Mouse (Mus musculus): ENCODE measurements around the gene Itih2. TPM values are rescaled to one million over a fixed set of nuclear protein-coding genes. Genes with fewer than 3 reads are reported as not detected.
A peak's percentile ranks its signal among the peaks of the same experiment; 100 is the strongest.

Gene Itih2
- polyA plus RNA-seq, 1 experiment, result 0.19 TPM

DNA sequence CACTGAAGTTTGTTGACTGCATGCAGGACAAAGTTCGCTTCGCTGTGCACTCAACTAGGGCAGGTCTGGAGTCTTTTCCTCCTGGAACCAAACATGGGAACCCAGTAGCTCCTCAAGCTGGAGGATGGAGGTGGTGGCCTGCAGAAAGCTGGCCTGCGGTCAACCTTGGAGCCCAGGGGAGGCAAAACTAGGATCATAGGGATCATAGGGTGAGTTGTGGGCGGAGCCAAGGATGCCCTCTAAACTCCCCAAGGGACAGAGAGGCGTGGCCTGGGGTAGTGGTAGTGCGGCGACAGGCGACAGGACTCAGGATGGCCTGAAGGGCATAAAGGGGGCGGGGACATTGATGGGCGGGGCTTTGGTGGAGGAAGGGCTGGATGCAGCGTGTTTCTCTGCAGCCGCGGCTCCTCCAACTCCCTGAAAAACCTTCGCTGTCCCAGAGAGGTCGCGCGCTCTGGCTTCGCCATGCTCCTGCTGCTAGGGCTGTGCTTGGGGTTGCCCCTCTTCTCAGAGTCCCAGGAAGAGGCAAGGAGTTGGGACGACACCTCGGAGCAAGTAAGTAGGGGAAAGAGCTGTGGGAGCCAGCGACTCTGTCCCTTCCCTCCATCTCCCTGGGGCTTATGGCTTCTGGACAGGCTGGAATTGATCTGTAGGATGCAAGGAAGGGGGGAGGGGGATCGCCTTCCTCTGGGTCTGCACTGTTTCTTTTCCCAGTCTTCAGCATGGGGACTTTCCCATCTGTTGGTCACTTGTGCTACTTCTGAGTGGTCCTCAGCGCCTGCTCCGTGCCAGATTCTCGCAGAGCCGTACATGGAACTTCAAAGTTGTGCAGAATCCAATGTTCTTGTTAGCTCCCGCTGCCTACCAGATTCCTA lies 22.2 kb upstream of the Itih2 start, which contains the start of gene Itih5:
Itih5 (plus strand) TSS at position 371 of the 875 bp plus-strand sequence.
- H3K4me3 ChIP-seq (ENCODE audit: extremely low read depth, insufficient read depth, insufficient read length), result peak within 1 kb of the TSS; percentile 65
- no peak for TF ChIP-seq POLR2A (IDR thresholded peaks at IDR 0.05; ENCODE audit: low read depth, low read length)
- TF ChIP-seq CTCF (IDR thresholded peaks at IDR 0.05; ENCODE audit: extremely low read depth, insufficient read depth, insufficient read length, insufficient replicate concordance), result no peak
- DNase-seq (ENCODE audit: low read depth in 1 of 2, low spot score in 2 of 2), result peak; percentile 42 to 59
- WGBS, result 2% methylated on average over 27 of the region's 27 CpGs
- no peaks in the 10 kb centered on the region for H3K27me3 ChIP-seq (ENCODE audit: control insufficient read depth, insufficient read depth, low read length)
- peaks cover 10% of the 10 kb centered on the region; the same call in 1 of the 2 replicates for H3K4me1 ChIP-seq (ENCODE audit: control insufficient read depth, insufficient read depth, insufficient read length)
- H3K36me3 ChIP-seq (ENCODE audit: control insufficient read depth, insufficient read depth, low read length), result no peaks in the 10 kb centered on the region
- peak within 1 kb of the TSS; percentile 28 for H3K27ac ChIP-seq (ENCODE audit: insufficient read depth, low read length)

DNA sequence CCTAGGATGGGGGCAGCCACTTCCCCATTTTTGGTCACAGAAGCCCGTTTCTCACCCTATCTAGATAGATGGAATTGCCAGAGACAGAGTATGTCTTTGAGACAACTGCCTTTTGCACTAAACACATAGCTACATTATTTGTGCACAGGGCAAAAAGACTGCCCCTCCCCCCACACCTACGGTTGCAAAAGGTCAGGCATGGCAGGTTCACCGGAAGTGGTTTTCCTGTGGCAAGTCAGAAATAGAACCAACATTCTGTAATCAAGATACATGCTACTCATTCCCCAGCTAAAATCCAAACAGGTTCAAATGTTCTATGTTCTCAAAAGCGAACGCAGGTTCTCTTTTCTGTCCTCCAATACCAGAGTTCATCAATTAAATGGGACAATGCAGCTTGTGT lies 21.4 kb upstream of the Itih2 start:
- H3K27ac ChIP-seq (ENCODE audit: insufficient read depth, low read length), result peak overlapping the region; percentile 28

DNA sequence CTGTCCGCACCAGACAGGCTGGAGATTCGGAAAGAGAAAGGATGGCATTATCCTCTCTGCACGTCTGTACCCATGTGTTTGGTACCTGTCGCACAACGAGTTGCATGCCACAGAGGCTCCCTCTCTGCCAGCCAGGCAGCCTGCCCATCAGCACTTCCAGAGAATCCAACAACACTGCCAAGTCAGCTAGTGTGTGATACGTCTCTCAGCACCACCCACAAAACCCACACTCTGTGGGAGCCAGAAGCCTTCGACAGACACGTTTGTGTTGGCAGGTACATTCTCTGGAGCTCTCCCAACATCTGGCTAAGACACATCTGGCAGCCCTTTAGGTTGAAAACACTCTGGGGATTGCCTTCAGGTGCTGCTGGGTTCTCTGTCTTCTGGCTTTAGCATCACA lies 16.0 kb upstream of the Itih2 start:
- H3K27me3 ChIP-seq (ENCODE audit: control insufficient read depth, insufficient read depth, low read length), result no peaks in the 10 kb centered on the region
- WGBS, result 86% methylated on average over 8 of the region's 8 CpGs
- no peak overlapping the region for H3K4me3 ChIP-seq (ENCODE audit: extremely low read depth, insufficient read depth, insufficient read length)
- no peak for DNase-seq (ENCODE audit: low read depth in 1 of 2, low spot score in 2 of 2)
- no peak overlapping the region for H3K27ac ChIP-seq (ENCODE audit: insufficient read depth, low read length)
- no peaks in the 10 kb centered on the region for H3K36me3 ChIP-seq (ENCODE audit: control insufficient read depth, insufficient read depth, low read length)
- H3K4me1 ChIP-seq (ENCODE audit: control insufficient read depth, insufficient read depth, insufficient read length), result no peaks in the 10 kb centered on the region; the same call in 1 of the 2 replicates
- TF ChIP-seq POLR2A (IDR thresholded peaks at IDR 0.05; ENCODE audit: low read depth, low read length), result no peak
- TF ChIP-seq CTCF (IDR thresholded peaks at IDR 0.05; ENCODE audit: extremely low read depth, insufficient read depth, insufficient read length, insufficient replicate concordance), result no peak

More for the DNA sequence above, 21.4 kb upstream of the Itih2 start:
- H3K36me3 ChIP-seq (ENCODE audit: control insufficient read depth, insufficient read depth, low read length), result no peaks in the 10 kb centered on the region
- H3K27me3 ChIP-seq (ENCODE audit: control insufficient read depth, insufficient read depth, low read length), result no peaks in the 10 kb centered on the region
- TF ChIP-seq CTCF (IDR thresholded peaks at IDR 0.05; ENCODE audit: extremely low read depth, insufficient read depth, insufficient read length, insufficient replicate concordance) (no peak), POLR2A (IDR thresholded peaks at IDR 0.05; ENCODE audit: low read depth, low read length) (no peak)
- no peak overlapping the region; the same call in 1 of the 2 replicates for H3K4me3 ChIP-seq (ENCODE audit: extremely low read depth, insufficient read depth, insufficient read length)
- 4% methylated on average over 5 of the region's 5 CpGs for WGBS
- DNase-seq (ENCODE audit: low read depth in 1 of 2, low spot score in 2 of 2), result peak in 1 of 2 experiments; percentile 35
- H3K4me1 ChIP-seq (ENCODE audit: control insufficient read depth, insufficient read depth, insufficient read length), result peaks cover 10% of the 10 kb centered on the region; the same call in 1 of the 2 replicates

DNA sequence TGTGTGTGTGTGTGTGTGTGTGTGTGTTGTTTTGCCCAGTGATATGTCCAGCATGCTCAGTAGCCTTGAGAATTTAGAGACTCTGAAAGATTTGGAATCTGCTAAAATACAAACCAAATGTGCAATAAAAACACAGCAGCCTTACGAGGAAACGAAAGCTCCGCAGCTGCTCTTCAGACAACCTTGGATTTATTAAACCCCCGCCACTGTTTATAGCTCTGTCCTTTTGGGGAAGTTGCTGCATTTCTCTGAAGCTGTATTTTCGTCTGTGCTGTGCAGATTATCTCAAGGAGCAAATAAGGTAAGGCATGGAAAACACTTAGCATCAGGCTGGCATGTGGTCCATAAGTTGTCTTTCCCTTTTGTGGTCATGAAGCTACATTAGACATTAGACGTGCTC lies 14.3 kb upstream of the Itih2 start:
- Histone ChIP-seq H3K4me1 (ENCODE audit: control insufficient read depth, insufficient read depth, insufficient read length) (no peaks in the 10 kb centered on the region; the same call in 1 of the 2 replicates), H3K27me3 (ENCODE audit: control insufficient read depth, insufficient read depth, low read length) (no peaks in the 10 kb centered on the region), H3K36me3 (ENCODE audit: control insufficient read depth, insufficient read depth, low read length) (no peaks in the 10 kb centered on the region), H3K4me3 (ENCODE audit: extremely low read depth, insufficient read depth, insufficient read length) (no peak overlapping the region), H3K27ac (ENCODE audit: insufficient read depth, low read length) (no peak overlapping the region)
- no peak for DNase-seq (ENCODE audit: low read depth in 1 of 2, low spot score in 2 of 2)
- TF ChIP-seq POLR2A (IDR thresholded peaks at IDR 0.05; ENCODE audit: low read depth, low read length) (no peak), CTCF (IDR thresholded peaks at IDR 0.05; ENCODE audit: extremely low read depth, insufficient read depth, insufficient read length, insufficient replicate concordance) (no peak)
- 13% methylated on average over 6 of the region's 6 CpGs for WGBS

DNA sequence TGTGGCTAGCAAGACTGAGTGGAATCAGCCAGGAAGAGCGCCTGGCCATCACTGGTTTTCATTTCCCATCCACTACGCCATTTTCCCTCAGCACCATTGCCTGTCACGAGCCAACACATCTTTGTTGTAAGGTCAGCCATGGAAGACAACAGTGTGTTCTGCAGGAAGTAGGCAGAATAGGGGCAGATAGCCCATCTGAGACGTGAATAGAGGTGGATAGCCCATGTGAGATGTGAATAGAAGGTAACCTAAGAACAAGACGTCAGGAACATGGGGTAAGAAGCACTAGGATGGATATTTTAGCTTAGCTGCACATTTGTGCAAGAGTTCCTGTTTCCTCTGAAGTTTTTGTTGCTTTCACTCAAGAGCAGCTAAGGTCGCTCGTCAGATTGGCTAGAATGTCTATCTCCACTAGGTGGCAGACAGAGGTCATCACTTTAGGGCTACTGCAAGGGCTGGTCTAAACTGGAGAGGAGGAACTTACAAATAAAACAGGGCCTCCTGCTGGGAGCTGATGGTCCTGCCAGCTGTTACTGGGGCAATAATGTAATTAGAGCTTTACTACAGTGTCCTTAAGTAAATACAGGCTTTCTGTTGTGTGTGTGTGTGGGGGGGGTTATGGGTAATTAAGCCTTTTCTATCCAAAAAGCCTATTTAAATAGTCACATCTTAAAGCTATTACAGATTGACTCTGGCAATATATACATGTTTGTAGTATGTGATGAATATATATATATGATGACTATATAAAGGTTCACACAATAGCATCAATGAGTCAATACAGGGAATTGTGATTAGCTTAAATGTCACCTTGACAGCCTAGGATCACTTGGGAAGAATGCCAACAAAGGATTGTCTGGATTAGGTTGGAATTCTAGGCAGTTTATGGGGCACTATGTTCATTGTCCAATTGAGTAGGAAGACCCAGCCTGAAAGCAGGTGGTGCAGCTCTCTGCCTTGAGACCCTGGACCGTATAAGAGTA lies 11.6 kb upstream of the Itih2 start:
- Histone ChIP-seq H3K4me3 (ENCODE audit: extremely low read depth, insufficient read depth, insufficient read length) (no peak overlapping the region), H3K36me3 (ENCODE audit: control insufficient read depth, insufficient read depth, low read length) (no peaks in the 10 kb centered on the region), H3K27me3 (ENCODE audit: control insufficient read depth, insufficient read depth, low read length) (no peaks in the 10 kb centered on the region), H3K4me1 (ENCODE audit: control insufficient read depth, insufficient read depth, insufficient read length) (no peaks in the 10 kb centered on the region; the same call in 1 of the 2 replicates), H3K27ac (ENCODE audit: insufficient read depth, low read length) (no peak overlapping the region)
- peak; percentile 68 to 82 for DNase-seq (ENCODE audit: low read depth in 1 of 2, low spot score in 2 of 2)
- WGBS, result 32% methylated on average over 8 of the region's 8 CpGs
- TF ChIP-seq POLR2A (IDR thresholded peaks at IDR 0.05; ENCODE audit: low read depth, low read length), result no peak
- TF ChIP-seq CTCF (IDR thresholded peaks at IDR 0.05; ENCODE audit: extremely low read depth, insufficient read depth, insufficient read length, insufficient replicate concordance), result peak; percentile 67; the same call in 1 of the 2 replicates

DNA sequence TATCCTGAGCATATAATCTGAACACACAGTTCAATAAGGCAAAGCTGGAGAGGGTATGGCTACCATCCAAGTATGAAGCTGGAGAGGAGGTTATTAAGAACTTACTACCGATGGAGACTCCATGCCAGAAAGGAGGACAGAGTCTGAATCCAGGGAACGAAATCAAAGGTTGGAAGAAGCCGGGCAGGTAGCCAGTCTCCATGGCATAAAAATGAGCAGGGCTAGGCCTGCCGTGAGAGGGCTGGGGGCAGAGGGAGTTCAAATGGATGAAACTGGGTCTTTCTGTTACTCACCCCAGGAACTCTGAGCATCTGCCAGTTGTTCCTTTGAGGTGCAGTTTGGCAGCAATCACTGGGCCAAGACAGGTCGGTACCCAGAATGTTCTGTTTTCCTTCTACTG lies 9.3 kb upstream of the Itih2 start:
- Histone ChIP-seq H3K4me3 (ENCODE audit: extremely low read depth, insufficient read depth, insufficient read length) (no peak overlapping the region), H3K27ac (ENCODE audit: insufficient read depth, low read length) (no peak overlapping the region), H3K27me3 (ENCODE audit: control insufficient read depth, insufficient read depth, low read length) (no peaks in the 10 kb centered on the region), H3K4me1 (ENCODE audit: control insufficient read depth, insufficient read depth, insufficient read length) (no peaks in the 10 kb centered on the region; the same call in 1 of the 2 replicates), H3K36me3 (ENCODE audit: control insufficient read depth, insufficient read depth, low read length) (no peaks in the 10 kb centered on the region)
- WGBS, result 84% methylated on average over 5 of the region's 5 CpGs
- TF ChIP-seq CTCF (IDR thresholded peaks at IDR 0.05; ENCODE audit: extremely low read depth, insufficient read depth, insufficient read length, insufficient replicate concordance) (no peak), POLR2A (IDR thresholded peaks at IDR 0.05; ENCODE audit: low read depth, low read length) (no peak)
- no peak for DNase-seq (ENCODE audit: low read depth in 1 of 2, low spot score in 2 of 2)

Measured in spleen, adult 2 months (tissue).